In genomic region chr10:127061085-127061484, GRCm38 (mm10) we compare ENCODE assay signal across 14 mouse cellular contexts. TPM values are rescaled to one million over a fixed set of nuclear protein-coding genes. Genes with fewer than 3 reads are reported as not detected.
A peak's percentile ranks its signal among the peaks of the same experiment; 100 is the strongest.
DNase-seq lines count a peak whose midpoint lies in the region; ATAC-seq and TF ChIP-seq lines count a peak whose summit lies in the region.
"Had no signal": no experiment of that assay in that cellular context is flagged by ENCODE, and none has a peak within 500 bp of the region (broad histone marks: within the 10 kb centered on the region; RNA-seq: fewer than 3 reads in every experiment).

No protein-coding gene starts in this region.

- H3K9ac ChIP-seq in ES-Bruce4 (ENCODE audit: low read depth, poor library complexity, severe bottlenecking), result 0 out of 2 replicates have a peak overlapping the region, but pooled peaks have one; percentile 9
- H3K9ac ChIP-seq in forebrain, embryonic 15.5 days (replicated peaks), result peak overlapping the region; percentile 76
- peak overlapping the region; percentile 99 for H3K9ac ChIP-seq in midbrain, embryonic 12.5 days (replicated peaks)
- H3K9ac ChIP-seq: limb, embryonic 15.5 days had no signal

- H3K4me2 ChIP-seq in forebrain, embryonic 15.5 days (replicated peaks), result peak overlapping the region; percentile 74
- H3K4me2 ChIP-seq in midbrain, embryonic 12.5 days (replicated peaks), result peak overlapping the region; percentile 96

- H3K4me3 ChIP-seq in ES-Bruce4 (ENCODE audit: low read depth, low read length), result no peak overlapping the region
- peak overlapping the region; percentile 72 for H3K4me3 ChIP-seq in forebrain, embryonic 15.5 days
- peak overlapping the region; percentile 97 for H3K4me3 ChIP-seq in midbrain, embryonic 12.5 days

- TF ChIP-seq EP300 in ES-Bruce4 (IDR thresholded peaks at IDR 0.05; ENCODE audit: insufficient read depth, low read depth, low read length), result no peak

- H3K4me1 ChIP-seq in ES-Bruce4 (ENCODE audit: control insufficient read depth, insufficient read depth, low read length), result peaks cover 2% of the 10 kb centered on the region
- H3K4me1 ChIP-seq in forebrain, embryonic 15.5 days, result peaks cover 59% of the 10 kb centered on the region
- H3K4me1 ChIP-seq in midbrain, embryonic 12.5 days, result peaks cover 46% of the 10 kb centered on the region

- H3K9me3 ChIP-seq in ES-Bruce4 (replicated peaks; ENCODE audit: control insufficient read depth, insufficient read depth, low read length, poor library complexity, severe bottlenecking), result no peaks in the 10 kb centered on the region
- H3K9me3 ChIP-seq in forebrain, embryonic 15.5 days, result no peaks in the 10 kb centered on the region
- no peaks in the 10 kb centered on the region for H3K9me3 ChIP-seq in midbrain, embryonic 12.5 days
- H3K9me3 ChIP-seq: heart, embryonic 10.5 days; limb, embryonic 15.5 days had no signal

- no peak for TF ChIP-seq POLR2A in ES-Bruce4 (IDR thresholded peaks at IDR 0.05; ENCODE audit: insufficient read depth, low read length)

- peaks cover 19% of the 10 kb centered on the region for H3K36me3 ChIP-seq in ES-Bruce4 (ENCODE audit: control insufficient read depth, insufficient read depth, low read length, poor library complexity, severe bottlenecking)
- peaks cover 31% of the 10 kb centered on the region for H3K36me3 ChIP-seq in forebrain, embryonic 15.5 days
- H3K36me3 ChIP-seq in midbrain, embryonic 12.5 days, result peaks cover 31% of the 10 kb centered on the region

- intact Hi-C loops in heart, postnatal 36 days (cut with DNase I), result no loop called here

- H3K27ac ChIP-seq in ES-Bruce4 (ENCODE audit: insufficient read depth, low read length), result no peak overlapping the region
- H3K27ac ChIP-seq in forebrain, embryonic 15.5 days (replicated peaks), result peak overlapping the region; percentile 96
- H3K27ac ChIP-seq in midbrain, embryonic 12.5 days (replicated peaks), result peak overlapping the region; percentile 96
- H3K27ac ChIP-seq: heart, embryonic 10.5 days; limb, embryonic 15.5 days had no signal

- 10% methylated on average over 5 of the region's 5 CpGs for WGBS in forebrain, embryonic 15.5 days
- 26% methylated on average over 5 of the region's 5 CpGs for WGBS in midbrain, embryonic 12.5 days

- no peaks in the 10 kb centered on the region for H3K27me3 ChIP-seq in ES-Bruce4 (ENCODE audit: control insufficient read depth, insufficient read depth, low read length, poor library complexity, severe bottlenecking)
- H3K27me3 ChIP-seq in forebrain, embryonic 15.5 days, result no peaks in the 10 kb centered on the region
- peaks cover 5% of the 10 kb centered on the region; the same call in 1 of the 2 replicates for H3K27me3 ChIP-seq in midbrain, embryonic 12.5 days

- ATAC-seq in forebrain, embryonic 15.5 days (replicated peaks), result no peak
- ATAC-seq in midbrain, embryonic 12.5 days (ENCODE audit: low FRiP score, low read depth), result no peak

- TF ChIP-seq CTCF in ES-Bruce4 (IDR thresholded peaks at IDR 0.05; ENCODE audit: low read depth, low read length), result no peak

- peak; percentile 89 for DNase-seq in heart, adult 11 months
- no peak for DNase-seq in heart, postnatal 36 days
- DNase-seq in adrenal gland, adult 2 months, result no peak
- no peak for DNase-seq in urinary bladder, postnatal 25 days (ENCODE audit: low spot score)
- no peak for DNase-seq in left cerebral cortex, adult 8-10 months (ENCODE audit: low spot score in 2 of 2)
- DNase-seq: kidney, adult 11 months; layer of hippocampus, adult 9-11 months; lung, postnatal 10 days had no signal

RNA-seq across cellular contexts. Expression of gene March9, which starts 1.1 kb away (rescaled TPM):
- 1 to 10 TPM; 2.3 to 2.9 TPM for total RNA-seq in heart, postnatal 36 days (2021)
- 8.8 and 9.5 TPM in 2 replicates for polyA plus RNA-seq in ES-Bruce4 (2011; ENCODE audit: insufficient read depth, insufficient read length, low read depth, missing spikeins)
- polyA plus RNA-seq in forebrain, embryonic 15.5 days (2015; fragmentation: Nextera tagmentation; extraction: Ambion mirVana), result 5.6 and 7.0 TPM in 2 replicates
- 4.6 and 5.3 TPM in 2 replicates for polyA plus RNA-seq in midbrain, embryonic 12.5 days (2016; fragmentation: Nextera tagmentation; extraction: Ambion mirVana)
- 10 to 100 TPM in 1 of 2 experiments, 1 to 10 TPM in 1; 5.4 to 12.2 TPM for total RNA-seq in adrenal gland, adult 2 months (2021)
- polyA plus RNA-seq in adrenal gland, adult 2 months (2012; rRNA removed), result 20.1 and 20.6 TPM in 2 replicates
- 10 to 100 TPM; 19.8 to 21.5 (median 21.2) TPM for total RNA-seq in left cerebral cortex, adult 8-10 months (2022)

RNA-seq across cellular contexts. Expression of gene Cdk4, which starts 2.2 kb away (rescaled TPM):
- total RNA-seq in heart, postnatal 36 days (2021), result 10 to 100 TPM; 76.7 to 85.5 TPM
- polyA plus RNA-seq in ES-Bruce4 (2011; ENCODE audit: insufficient read depth, insufficient read length, low read depth, missing spikeins), result 619 and 675 TPM in 2 replicates
- 1,729 and 1,809 TPM in 2 replicates for polyA plus RNA-seq in forebrain, embryonic 15.5 days (2015; fragmentation: Nextera tagmentation; extraction: Ambion mirVana)
- 2,032 and 2,136 TPM in 2 replicates for polyA plus RNA-seq in midbrain, embryonic 12.5 days (2016; fragmentation: Nextera tagmentation; extraction: Ambion mirVana)
- total RNA-seq in adrenal gland, adult 2 months (2021), result 100 to 1,000 TPM; 166 to 233 TPM
- polyA plus RNA-seq in adrenal gland, adult 2 months (2012; rRNA removed), result 100 and 106 TPM in 2 replicates
- 10 to 100 TPM; 79.8 to 91.4 (median 85.4) TPM for total RNA-seq in left cerebral cortex, adult 8-10 months (2022)

RNA-seq across cellular contexts. Expression of gene Tspan31, which starts 9.0 kb away (rescaled TPM):
- 10 to 100 TPM; 43.8 to 46.9 TPM for total RNA-seq in heart, postnatal 36 days (2021)
- 71.0 and 75.9 TPM in 2 replicates for polyA plus RNA-seq in ES-Bruce4 (2011; ENCODE audit: insufficient read depth, insufficient read length, low read depth, missing spikeins)
- polyA plus RNA-seq in forebrain, embryonic 15.5 days (2015; fragmentation: Nextera tagmentation; extraction: Ambion mirVana), result 118 and 122 TPM in 2 replicates
- 165 and 167 TPM in 2 replicates for polyA plus RNA-seq in midbrain, embryonic 12.5 days (2016; fragmentation: Nextera tagmentation; extraction: Ambion mirVana)
- total RNA-seq in adrenal gland, adult 2 months (2021), result 100 to 1,000 TPM; 115 to 129 TPM
- polyA plus RNA-seq in adrenal gland, adult 2 months (2012; rRNA removed), result 53.3 and 62.3 TPM in 2 replicates
- 10 to 100 TPM; 60.9 to 63.2 (median 62.1) TPM for total RNA-seq in left cerebral cortex, adult 8-10 months (2022)

RNA-seq across cellular contexts. Expression of gene Cyp27b1, which starts 13.0 kb away (rescaled TPM):
- total RNA-seq in heart, postnatal 36 days (2021), result under 1 TPM; 0.14 to 0.31 TPM
- 0.42 TPM in 1 of 2 replicates, not detected in the other for polyA plus RNA-seq in ES-Bruce4 (2011; ENCODE audit: insufficient read depth, insufficient read length, low read depth, missing spikeins)
- polyA plus RNA-seq in forebrain, embryonic 15.5 days (2015; fragmentation: Nextera tagmentation; extraction: Ambion mirVana), result 0.11 and 0.15 TPM in 2 replicates
- 0.09 and 0.16 TPM in 2 replicates for polyA plus RNA-seq in midbrain, embryonic 12.5 days (2016; fragmentation: Nextera tagmentation; extraction: Ambion mirVana)
- total RNA-seq in adrenal gland, adult 2 months (2021), result under 1 TPM; 0.28 to 0.61 TPM
- 0.28 and 0.35 TPM in 2 replicates for polyA plus RNA-seq in adrenal gland, adult 2 months (2012; rRNA removed)
- total RNA-seq in left cerebral cortex, adult 8-10 months (2022), result under 1 TPM; 0.30 to 0.46 (median 0.41) TPM
- polyA plus RNA-seq: embryonic facial prominence, embryonic 11.5 days had no signal

RNA-seq across cellular contexts. Expression of gene Agap2, which starts 14.0 kb away (rescaled TPM):
- total RNA-seq in heart, postnatal 36 days (2021), result 1 to 10 TPM; 5.6 to 7.0 TPM
- polyA plus RNA-seq in ES-Bruce4 (2011; ENCODE audit: insufficient read depth, insufficient read length, low read depth, missing spikeins), result 0.72 and 0.85 TPM in 2 replicates
- polyA plus RNA-seq in forebrain, embryonic 15.5 days (2015; fragmentation: Nextera tagmentation; extraction: Ambion mirVana), result 2.9 and 3.0 TPM in 2 replicates
- polyA plus RNA-seq in midbrain, embryonic 12.5 days (2016; fragmentation: Nextera tagmentation; extraction: Ambion mirVana), result 1.3 TPM in 2 replicates
- 1 to 10 TPM; 2.2 to 3.8 TPM for total RNA-seq in adrenal gland, adult 2 months (2021)
- polyA plus RNA-seq in adrenal gland, adult 2 months (2012; rRNA removed), result 8.7 and 9.8 TPM in 2 replicates
- total RNA-seq in left cerebral cortex, adult 8-10 months (2022), result 100 to 1,000 TPM; 595 to 685 (median 631) TPM

Comparison
In these comparisons a context has a peak if more than half of its experiments do, and no peak if none do; other contexts are left out.
1. H3K9ac ChIP-seq: peak in every context shown above with its lines; median percentile 99 in midbrain, embryonic 12.5 days; 76 in forebrain, embryonic 15.5 days; 9 in ES-Bruce4.